Mouse (Mus musculus): ENCODE measurements around the gene Dchs1. TPM values are rescaled to one million over a fixed set of nuclear protein-coding genes. Genes with fewer than 3 reads are reported as not detected.

Gene Dchs1
- 10 to 100 TPM; 18.0 to 21.1 TPM for total RNA-seq (2021)
- long read RNA-seq, experiment 1, partial matches to known transcripts = 2 of 6 reads
- long read RNA-seq, experiment 1, other reads (novel, unspliced or antisense) = 4 of 6 reads
- long read RNA-seq, experiment 2, partial matches to known transcripts = 4 of 11 reads
- long read RNA-seq, experiment 2, other reads (novel, unspliced or antisense) = 7 of 11 reads

DNA sequence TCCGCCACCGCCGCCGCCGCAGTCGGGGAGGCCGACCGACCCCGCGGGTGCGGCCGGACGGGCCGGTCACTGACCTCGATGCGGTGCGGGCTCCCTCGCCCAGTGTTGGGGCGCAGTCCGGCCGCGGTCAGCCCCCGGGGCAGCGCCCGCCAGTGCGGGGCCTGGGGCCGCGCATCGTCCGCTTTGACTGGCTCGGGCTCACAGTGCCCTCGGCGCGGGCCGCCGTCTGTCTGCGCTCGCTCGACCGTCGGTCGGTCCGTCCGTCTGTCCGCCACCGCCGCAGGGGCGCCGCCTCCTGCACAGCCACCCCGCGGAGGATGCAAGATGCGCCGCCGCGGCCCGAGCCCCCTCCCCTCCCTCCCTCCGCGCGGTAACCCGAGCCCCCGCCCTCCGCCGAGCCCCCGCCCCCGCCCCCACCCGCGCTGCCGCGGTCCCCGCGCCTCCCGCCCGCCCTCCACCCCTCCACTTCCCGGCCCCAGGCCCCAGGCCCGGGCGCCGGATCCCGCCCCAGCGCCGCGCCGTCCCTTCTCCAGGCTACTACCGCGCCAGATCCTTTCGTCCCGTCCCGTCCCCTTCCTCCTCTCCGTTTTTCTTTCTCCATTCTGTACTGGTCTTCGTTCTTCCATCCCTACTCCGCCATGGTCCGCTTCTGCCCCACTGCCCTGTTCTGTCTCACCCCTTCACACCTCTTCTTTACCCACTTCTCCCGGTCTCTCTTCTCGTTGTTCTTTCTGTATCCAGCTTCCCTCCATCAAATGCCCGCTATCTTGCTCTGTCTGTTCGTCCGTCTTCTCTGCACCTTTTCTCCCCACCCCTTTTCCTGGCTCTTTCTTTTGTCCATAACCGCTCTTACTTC lies at the start of gene Dchs1:
Dchs1 (minus strand) TSS at position 370 of the 856 bp plus-strand sequence.
- intact Hi-C loops (cut with DNase I) = no loop called here

DNA sequence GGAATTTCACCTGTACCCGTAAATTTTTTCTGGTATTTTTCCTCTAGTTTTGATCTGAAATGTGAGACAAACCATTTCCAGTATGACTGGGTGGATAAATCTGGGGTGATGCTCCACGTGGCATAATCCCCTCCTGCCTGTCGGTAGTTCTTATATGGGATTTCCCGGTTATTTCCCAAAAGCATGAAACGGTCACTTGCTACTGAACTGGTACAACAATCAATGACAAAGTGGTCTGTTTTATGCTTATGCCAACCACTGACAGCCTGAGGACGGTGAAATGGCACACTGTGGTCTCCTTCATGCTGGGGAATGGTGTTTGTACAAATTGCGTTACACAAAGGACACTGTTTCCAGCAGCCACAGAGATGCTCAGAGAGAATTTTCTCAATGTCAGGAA lies 36.8 kb upstream of the Dchs1 start:
- no peak for DNase-seq
- intact Hi-C loops (cut with DNase I) = no loop called here

More for the DNA sequence above, at the start of gene Dchs1:
- DNase-seq = peak; percentile 50 to 65

DNA sequence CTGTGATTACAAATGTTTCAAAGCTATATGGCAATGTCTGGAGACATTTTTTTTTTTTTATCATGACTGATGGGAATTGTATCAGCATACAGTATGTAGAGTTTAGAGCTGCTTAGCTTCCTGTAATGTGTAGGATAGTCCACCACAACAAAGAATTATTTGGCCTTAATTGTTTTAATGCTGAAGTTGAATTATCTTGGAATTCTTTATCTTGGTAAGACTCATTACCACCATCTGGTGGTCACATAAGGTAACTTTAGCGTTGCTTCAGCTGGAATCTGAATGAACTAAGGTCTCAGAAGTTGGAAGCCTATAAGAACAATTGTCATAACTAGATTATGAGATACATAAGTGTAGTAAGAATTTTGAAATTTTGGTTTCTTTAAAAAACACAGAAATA lies 31.0 kb upstream of the Dchs1 start:
- DNase-seq = no peak
- intact Hi-C loops (cut with DNase I) = no loop called here

DNA sequence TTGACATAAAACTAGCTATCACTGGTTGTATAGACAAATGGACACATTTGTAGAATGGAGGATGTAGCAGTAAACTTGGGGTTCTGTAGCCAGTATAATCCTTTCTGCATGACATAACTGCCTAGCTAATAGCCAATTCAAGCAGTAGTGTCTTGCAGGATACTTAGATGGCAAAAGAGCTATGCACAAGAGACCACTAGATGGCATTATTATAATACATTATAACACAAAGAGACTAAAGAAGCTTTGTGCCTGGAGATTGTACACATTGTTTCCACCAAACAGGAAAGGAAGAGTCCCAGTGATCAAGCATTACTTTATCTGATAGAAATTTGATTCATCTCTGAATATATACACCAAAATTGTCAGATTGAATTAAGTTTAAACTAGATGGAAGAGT lies 29.3 kb upstream of the Dchs1 start:
- intact Hi-C loops (cut with DNase I) = loop anchor here (1.0 kb wide), 1 partner anchor 90 kb away; no protein-coding TSS in a partner anchor
- DNase-seq = no peak

DNA sequence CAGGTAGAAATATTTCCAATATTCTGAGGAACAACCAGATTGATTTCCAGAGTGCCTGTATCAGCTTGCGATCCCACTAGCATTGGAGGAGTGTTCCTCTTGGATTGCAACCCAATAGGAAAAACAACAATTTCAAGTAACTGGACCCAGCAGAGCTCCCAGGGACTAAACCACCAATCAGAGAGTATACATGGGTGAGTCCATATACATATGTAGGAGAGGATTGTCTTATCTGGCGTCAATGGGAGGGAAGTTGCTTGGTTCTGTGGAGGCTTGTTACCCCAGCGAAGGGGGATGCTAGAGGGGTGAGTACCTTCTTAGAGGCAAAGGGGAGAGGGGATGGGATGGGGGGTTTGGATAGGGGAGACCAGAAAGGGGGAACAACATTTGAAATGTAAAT lies 25.9 kb upstream of the Dchs1 start:
- intact Hi-C loops (cut with DNase I) = loop anchor here (5.0 kb wide), 2 partner anchors 181 to 261 kb away; partner anchors contain the start of genes Smpd1 and Trim3
- DNase-seq = no peak

DNA sequence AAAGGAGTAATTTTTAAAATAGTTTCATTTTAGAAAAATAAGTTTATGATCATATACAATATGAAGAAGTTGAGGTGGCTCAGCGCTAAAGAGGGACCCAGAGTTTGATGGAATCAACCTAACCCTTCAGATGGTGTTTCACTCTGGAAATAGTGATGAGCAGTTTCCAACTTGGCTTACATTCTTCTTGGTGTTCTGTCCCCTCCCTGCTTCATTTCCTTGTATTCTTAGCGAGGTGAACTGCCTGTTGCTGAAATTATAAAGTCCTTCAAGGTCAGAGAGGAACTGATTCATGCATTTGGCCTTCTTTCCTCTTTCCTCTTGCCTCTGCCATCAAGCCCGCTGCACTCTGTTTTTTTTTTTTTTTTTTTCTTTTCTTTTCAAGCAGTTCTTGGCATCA lies 25.1 kb upstream of the Dchs1 start:
- DNase-seq = no peak
- intact Hi-C loops (cut with DNase I) = loop anchor here (5.0 kb wide), 2 partner anchors 180 to 260 kb away; partner anchors contain the start of genes Smpd1 and Trim3

DNA sequence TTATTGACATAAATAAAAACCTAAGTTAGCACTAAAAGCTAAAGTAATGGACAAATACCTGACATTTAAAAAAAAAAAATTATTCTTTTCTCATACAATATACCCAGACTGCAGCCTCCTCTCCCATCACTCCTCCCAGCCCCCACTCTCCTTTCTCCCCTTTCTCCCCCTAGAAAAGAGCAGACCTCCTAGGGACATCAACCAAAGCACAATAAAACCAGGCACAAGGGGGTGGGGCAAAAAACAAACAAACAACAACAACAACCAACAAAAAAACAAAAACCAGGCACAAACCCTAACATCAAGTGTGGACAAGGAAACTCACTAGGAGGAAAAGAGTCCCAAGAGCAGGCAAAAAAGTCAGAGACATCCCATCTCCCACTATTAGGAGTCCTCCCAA lies 24.1 kb upstream of the Dchs1 start:
- no peak for DNase-seq
- intact Hi-C loops (cut with DNase I) = loop anchor here (2.0 to 5.0 kb wide), 3 partner anchors 73 to 259 kb away; partner anchors contain the start of genes Smpd1 and Trim3

DNA sequence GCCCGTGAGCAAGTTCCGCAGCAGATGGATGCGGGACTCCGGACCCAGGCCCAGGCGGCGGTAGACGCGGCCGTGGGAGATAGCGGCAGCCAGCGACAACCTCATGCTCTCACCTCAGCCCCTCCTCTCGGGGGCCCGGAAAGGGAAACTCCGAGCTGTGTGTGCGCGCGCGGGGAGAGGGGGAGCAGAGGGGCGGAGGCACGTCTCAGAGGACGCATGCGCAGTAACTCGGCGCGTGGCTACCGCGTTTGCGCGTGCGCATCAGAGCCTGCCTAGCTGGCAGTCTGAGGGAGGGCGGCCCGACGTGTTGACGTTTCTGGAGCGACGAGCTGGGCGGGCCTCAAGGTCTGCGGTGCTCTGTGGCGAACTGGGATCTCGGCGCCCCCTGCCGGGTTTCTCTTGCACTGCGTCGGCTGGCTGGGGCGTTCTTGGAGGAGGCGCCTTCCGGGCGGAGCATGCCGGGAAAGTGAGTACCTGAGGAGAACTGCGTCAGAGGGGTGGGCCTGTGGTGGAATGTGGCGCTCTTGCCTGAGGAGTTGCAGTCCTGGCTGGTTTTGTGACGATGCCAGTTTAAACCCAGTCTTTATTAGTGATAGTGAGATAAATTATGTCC lies 23.5 kb upstream of the Dchs1 start, which contains the start of gene Mrpl17:
Mrpl17 (minus strand) TSS at position 223 of the 613 bp plus-strand sequence.
- intact Hi-C loops (cut with DNase I) = loop anchor here (2.0 to 5.0 kb wide), 3 partner anchors 72 to 259 kb away; partner anchors contain the start of genes Smpd1 and Trim3

DNA sequence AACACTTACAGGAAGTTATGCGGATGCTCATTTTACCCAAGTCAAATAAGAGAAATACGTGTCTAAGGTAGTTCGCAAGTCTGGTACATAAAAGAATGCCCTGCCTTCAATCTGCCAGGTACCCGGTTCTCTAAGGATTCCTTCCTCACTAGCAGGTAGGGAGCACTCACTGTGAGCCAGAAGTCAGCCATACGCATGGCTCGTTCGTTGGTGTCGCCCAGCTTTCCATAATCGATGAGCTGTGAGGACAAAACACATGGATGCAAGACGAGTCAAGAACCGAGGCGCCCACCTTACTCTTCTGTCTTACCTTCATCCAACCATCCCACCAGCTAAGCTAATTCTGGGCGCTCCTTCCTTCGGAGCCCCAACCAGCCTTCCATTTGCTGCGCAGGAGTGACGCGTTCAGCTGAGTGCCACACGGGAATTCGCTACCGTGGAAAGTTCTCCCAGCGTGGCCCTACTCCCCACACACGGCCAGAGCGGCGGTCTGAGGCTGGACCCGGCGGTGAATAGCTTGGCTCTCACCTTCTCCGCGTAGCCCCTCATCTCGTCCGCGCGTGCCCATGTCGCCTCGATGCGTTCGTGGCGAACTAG lies 22.9 kb upstream of the Dchs1 start:
- no peak for DNase-seq
- intact Hi-C loops (cut with DNase I) = loop anchor here (2.0 to 5.0 kb wide), 3 partner anchors 72 to 258 kb away; partner anchors contain the start of genes Smpd1 and Trim3

More for the DNA sequence above, 23.5 kb upstream of the Dchs1 start, which contains the start of gene Mrpl17:
- DNase-seq = peak; percentile 100

DNA sequence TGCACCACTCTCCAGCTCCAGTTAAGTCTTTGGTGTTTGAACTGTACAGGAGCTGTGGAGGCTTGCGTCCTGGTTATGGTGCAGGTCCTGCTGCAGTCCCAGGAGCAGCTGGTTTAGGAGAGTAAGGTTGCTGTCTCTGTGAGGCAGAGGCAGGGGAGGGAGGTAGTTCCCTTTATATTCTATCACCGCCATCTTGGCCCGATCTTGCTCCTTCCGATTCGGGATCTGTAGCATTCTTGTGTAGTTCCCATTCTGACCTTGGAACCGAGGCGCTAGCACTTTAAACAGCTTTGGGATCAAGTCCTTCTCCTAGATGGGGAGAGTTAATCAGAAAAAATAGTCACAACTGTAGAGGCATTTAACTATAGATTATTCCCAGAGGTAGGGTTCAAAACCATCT lies 22.4 kb upstream of the Dchs1 start:
- intact Hi-C loops (cut with DNase I) = loop anchor here (2.0 to 5.0 kb wide), 4 partner anchors 38 to 258 kb away; partner anchors contain the start of genes Smpd1 and Trim3
- no peak for DNase-seq

DNA sequence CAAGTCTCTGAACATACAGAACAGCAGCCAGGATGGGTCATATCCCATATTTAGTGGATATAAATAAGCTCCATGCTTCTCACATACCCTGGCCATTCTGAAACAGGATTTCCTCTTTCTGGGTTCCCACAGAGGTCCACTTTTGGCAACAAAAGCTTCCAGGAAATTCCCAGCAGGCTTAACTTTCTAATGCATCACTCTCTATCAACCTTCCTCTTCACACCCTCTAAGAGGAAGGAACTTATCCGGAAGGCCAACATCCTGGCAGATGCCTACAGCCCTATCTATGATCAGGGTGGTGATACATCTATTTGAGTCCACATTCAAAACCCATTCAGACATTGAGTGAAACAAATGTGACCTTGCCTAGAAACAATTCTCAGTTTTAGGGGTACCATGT lies 20.9 kb upstream of the Dchs1 start:
- intact Hi-C loops (cut with DNase I) = loop anchor here (5.0 kb wide), 1 partner anchor 36 kb away; no protein-coding TSS in a partner anchor
- no peak for DNase-seq

DNA sequence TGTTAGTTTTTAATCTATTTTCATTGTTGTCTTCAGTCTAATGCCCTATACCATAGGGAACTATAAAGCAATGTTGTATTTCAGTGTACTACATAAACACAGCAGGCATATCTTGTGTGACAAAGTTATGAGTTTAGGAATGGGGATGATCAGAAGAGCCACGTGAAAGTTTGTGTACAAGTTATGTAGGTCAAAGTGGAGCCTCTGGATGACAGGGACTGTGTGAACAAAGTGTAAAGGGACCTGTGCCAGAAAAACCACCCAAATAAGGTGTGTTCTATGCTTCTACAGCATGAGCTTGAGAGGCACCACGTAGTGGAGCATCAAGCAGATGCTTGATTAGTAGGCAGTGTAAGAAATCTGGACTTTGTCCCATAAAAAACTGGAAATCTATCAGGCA lies 19.3 kb upstream of the Dchs1 start:
- intact Hi-C loops (cut with DNase I) = loop anchor here (5.0 kb wide), 1 partner anchor 34 kb away; no protein-coding TSS in a partner anchor
- no peak for DNase-seq

DNA sequence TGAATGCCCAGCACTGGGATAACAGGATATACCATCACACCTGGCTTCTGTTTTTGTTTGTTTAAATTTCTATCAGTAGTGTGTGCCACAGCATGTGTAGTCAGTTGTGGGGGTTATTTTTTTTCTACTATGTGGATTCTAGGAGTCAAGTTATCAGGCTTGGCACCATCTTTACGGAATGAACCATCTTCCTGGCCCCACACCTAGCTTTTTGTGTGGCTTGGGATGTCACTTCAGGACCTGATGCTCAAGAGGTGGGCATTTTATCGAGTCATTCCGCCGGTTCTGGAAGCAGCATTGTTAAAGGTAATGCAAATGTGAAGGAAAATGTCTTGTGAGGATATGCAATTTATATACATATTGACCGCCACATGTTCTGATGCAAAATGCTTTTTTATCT lies 18.7 kb upstream of the Dchs1 start:
- DNase-seq = no peak
- intact Hi-C loops (cut with DNase I) = loop anchor here (5.0 kb wide), 1 partner anchor 34 kb away; no protein-coding TSS in a partner anchor

DNA sequence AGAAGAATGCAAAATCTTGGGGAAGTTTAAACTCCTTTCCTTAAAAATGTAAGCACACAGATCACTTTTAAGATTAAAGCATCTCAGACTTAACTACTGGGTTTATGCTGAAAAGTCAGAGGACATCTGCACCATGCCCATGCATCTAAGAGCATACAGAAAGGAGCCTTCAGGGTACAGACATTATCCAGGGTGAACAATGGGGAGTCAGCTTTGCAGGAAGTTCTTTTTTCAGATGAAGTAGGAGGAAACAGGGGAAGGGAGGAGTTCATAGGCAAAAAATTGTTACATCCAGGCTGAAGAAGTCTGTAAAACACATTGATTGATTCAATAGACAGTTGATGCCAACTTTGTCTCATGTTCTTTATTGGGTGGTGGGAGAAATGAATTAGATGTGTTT lies 16.0 kb upstream of the Dchs1 start:
- DNase-seq = no peak
- intact Hi-C loops (cut with DNase I) = no loop called here

DNA sequence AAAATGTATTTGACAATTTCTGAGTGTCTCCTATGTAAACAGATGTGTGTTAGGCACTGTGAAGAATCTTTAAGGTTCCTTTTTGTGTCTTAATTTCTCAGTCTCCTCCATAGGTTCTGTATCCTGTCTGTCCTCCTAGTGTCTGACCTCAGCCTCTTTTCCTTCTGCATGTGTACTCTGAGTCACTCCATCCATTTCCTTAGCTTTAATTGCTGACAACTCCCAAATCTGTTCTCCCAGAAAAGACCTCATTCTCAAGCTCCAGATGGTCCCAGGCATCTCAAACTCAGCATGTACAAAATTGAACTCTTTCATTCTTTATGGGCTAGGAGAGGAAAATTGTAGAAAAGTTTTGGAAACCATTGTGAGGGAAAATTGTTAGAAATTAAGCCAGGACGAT lies 15.3 kb upstream of the Dchs1 start:
- no peak for DNase-seq
- intact Hi-C loops (cut with DNase I) = no loop called here

DNA sequence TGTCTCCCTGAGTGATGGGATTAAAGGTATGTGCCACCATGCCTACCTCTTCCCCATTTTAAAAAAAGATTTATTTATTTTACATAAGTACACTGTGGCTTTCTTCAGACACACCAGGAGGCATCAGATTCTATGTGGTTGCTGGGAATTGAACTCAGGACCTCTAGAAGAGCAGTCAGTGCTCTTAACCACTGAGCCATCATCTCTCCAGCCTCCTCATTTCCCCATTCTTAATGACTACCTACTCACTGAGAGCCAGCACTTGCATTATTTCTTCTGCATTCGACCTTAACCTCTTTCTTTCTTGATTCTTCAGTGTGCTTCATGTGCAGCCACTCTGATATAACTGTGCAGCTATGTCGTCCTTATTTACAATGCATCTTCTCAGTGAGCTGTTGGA lies 14.9 kb upstream of the Dchs1 start:
- intact Hi-C loops (cut with DNase I) = no loop called here
- DNase-seq = no peak

DNA sequence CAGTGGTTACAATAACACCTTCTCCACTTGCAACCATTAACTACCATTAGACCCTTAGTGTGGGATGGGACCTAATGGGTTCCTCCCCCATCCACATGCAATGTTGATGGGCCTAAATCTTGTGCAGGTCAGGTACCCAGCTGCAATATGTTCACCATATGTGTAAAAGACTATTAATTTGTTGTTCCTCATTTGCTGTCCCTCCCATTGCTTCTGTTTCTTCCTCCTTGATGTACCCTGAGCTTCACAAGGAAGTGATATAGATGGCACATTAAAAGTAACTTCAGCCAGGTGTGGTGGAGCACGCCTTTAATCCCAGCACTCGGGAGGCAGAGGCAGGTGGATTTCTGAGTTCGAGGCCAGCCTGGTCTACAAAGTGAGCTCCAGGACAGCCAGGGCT lies 9.5 kb upstream of the Dchs1 start:
- no peak for DNase-seq
- intact Hi-C loops (cut with DNase I) = loop anchor here (5.0 kb wide), 1 partner anchor 45 kb away; the partner anchor contains the start of gene Tpp1

DNA sequence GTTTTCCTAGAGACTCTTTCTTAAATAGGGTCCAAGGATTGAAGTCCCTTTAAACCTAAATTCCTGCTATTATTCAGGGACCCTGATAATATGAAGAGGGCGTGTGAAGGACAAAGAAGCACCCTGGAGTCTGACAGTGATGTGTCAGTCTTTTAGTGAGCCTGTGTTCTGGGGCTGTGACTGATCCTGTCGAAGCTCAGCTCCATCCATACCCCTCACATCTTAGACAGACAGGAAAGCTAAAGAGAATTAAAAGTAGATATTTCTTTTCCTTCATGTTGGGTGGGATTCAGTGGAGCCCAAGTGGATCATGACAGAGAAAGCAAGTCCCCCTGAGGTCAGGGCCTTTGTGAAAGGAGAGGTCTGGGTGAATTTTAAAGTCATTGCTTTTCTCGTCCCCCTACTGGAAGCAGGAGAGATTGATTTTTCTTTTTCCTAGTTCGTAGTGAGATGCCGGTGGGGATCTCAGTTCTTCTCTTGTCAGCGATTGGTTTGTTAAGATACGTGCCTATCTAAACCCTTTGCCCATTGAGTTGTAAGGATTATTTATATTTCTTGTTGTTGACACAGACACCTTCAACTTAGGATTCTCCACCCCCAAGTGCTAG lies 8.4 kb upstream of the Dchs1 start:
- intact Hi-C loops (cut with DNase I) = loop anchor here (5.0 kb wide), 1 partner anchor 44 kb away; the partner anchor contains the start of gene Tpp1
- peak in 1 of 2 experiments; percentile 25 for DNase-seq

DNA sequence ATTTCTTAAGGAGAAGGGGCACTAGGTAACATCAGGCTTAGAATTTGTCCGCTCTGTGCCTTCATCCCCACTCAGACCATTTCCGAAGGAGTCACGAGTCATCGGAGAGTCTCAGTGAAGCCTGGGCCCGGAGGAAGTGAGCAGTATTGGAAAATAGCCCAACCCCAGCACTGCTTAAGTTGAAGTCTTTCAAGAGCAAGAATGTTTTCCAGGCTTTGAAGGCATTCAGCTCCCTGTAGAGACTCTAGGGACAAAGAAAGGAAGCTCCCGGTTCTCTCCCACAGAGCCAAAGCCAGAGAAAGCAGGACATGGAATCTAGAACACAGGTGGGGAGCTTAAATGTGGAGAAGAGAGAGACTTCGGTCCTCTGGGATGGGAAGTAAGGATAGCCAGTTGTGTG lies 6.2 kb upstream of the Dchs1 start:
- peak in 1 of 2 experiments; percentile 30 for DNase-seq
- intact Hi-C loops (cut with DNase I) = no loop called here

DNA sequence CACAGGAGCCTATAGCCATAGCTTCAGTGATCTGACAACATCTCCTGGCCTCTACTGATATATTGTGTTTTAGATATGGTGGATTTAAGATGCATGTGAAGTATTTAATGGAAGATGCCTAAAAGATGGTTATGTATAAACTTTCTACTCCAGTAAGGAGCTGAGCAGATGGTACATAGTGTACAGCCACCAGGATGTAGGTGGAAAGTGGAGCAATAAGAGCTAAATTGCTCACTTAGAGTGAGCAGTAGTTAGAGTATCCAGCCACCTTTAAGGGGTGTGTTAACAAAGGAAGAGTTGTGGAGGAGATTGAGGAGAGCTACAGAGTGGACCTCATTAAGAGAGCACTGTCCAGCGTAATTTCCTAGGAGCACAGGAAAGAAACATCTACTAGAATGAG lies 3.7 kb upstream of the Dchs1 start:
- no peak for DNase-seq
- intact Hi-C loops (cut with DNase I) = no loop called here
